Comparison of ENCODE assay signal across 11 mouse cellular contexts in genomic region chr10:41208860-41209377, GRCm38 (mm10).
DNase-seq lines count a peak whose midpoint lies in the region; ATAC-seq lines count a peak whose summit lies in the region.
"Had no signal": no experiment of that assay in that cellular context is flagged by ENCODE, and none has a peak within 500 bp of the region (broad histone marks: within the 10 kb centered on the region; RNA-seq: fewer than 3 reads in every experiment).

No protein-coding gene starts in this region.

- H3K27ac ChIP-seq in embryonic facial prominence, embryonic 14.5 days (replicated peaks; ENCODE audit: low read depth, low read length): no peak overlapping the region
- H3K27ac ChIP-seq: limb, embryonic 12.5 days had no signal

- no peak overlapping the region for H3K4me3 ChIP-seq in embryonic facial prominence, embryonic 14.5 days (ENCODE audit: low read depth, low read length)
- H3K4me3 ChIP-seq: limb, embryonic 12.5 days had no signal

- DNase-seq in embryo, embryonic 10 days (ENCODE audit: low spot score): peak; percentile 58
- DNase-seq in embryo, embryonic 9.5 days (ENCODE audit: extremely low spot score): no peak
- DNase-seq in ES-CJ7 (ENCODE audit: low read depth, low spot score): peak; percentile 7
- DNase-seq in embryonic facial prominence, embryonic 14.5 days (ENCODE audit: low spot score): peak; percentile 64
- DNase-seq in layer of hippocampus, adult 9-10 months (ENCODE audit: low spot score): no peak
- DNase-seq in B cell, adult 2 months: no peak
- DNase-seq in right cerebral cortex, adult 2 months (ENCODE audit: low spot score in 2 of 2): no peak
- DNase-seq: adrenal gland, postnatal 10 days; thymus, adult 18-20 months had no signal

- 74% methylated on average over 6 of the region's 6 CpGs for WGBS in embryonic facial prominence, embryonic 14.5 days

- no peaks in the 10 kb centered on the region for H3K4me1 ChIP-seq in embryonic facial prominence, embryonic 14.5 days (ENCODE audit: control insufficient read depth, insufficient read depth, low read length)
- H3K4me1 ChIP-seq: limb, embryonic 12.5 days had no signal

- no peaks in the 10 kb centered on the region for H3K9me3 ChIP-seq in embryonic facial prominence, embryonic 14.5 days (ENCODE audit: control insufficient read depth, low read length)
- H3K9me3 ChIP-seq: limb, embryonic 12.5 days had no signal

- no peaks in the 10 kb centered on the region for H3K36me3 ChIP-seq in embryonic facial prominence, embryonic 14.5 days (ENCODE audit: control insufficient read depth, insufficient read depth, low read length)
- H3K36me3 ChIP-seq: limb, embryonic 12.5 days had no signal

- no peaks in the 10 kb centered on the region for H3K27me3 ChIP-seq in embryonic facial prominence, embryonic 14.5 days (replicated peaks; ENCODE audit: control insufficient read depth, insufficient read depth, low read length)
- H3K27me3 ChIP-seq: limb, embryonic 12.5 days had no signal

- H3K4me2 ChIP-seq in embryonic facial prominence, embryonic 14.5 days (ENCODE audit: low read depth, low read length): no peak overlapping the region
- H3K4me2 ChIP-seq: limb, embryonic 12.5 days had no signal

- no peak for ATAC-seq in embryonic facial prominence, embryonic 14.5 days (ENCODE audit: low read depth)
- ATAC-seq in megakaryocyte progenitor cell, adult 5-6 weeks (replicated peaks; ENCODE audit: poor library complexity): peak; percentile 78

- H3K9ac ChIP-seq in embryonic facial prominence, embryonic 14.5 days (ENCODE audit: low read depth, low read length): no peak overlapping the region
- H3K9ac ChIP-seq: limb, embryonic 12.5 days had no signal

Comparison
In these comparisons a context has a peak if more than half of its experiments do, and no peak if none do; other contexts are left out.
1. DNase-seq: peak in embryo, embryonic 10 days (single experiment), ES-CJ7 (single experiment) and embryonic facial prominence, embryonic 14.5 days (single experiment); none in embryo, embryonic 9.5 days (single experiment), layer of hippocampus, adult 9-10 months (single experiment), B cell, adult 2 months (0 of 2) and right cerebral cortex, adult 2 months (0 of 2).